Mouse (Mus musculus): ENCODE results near the gene Col28a1.

DNA sequence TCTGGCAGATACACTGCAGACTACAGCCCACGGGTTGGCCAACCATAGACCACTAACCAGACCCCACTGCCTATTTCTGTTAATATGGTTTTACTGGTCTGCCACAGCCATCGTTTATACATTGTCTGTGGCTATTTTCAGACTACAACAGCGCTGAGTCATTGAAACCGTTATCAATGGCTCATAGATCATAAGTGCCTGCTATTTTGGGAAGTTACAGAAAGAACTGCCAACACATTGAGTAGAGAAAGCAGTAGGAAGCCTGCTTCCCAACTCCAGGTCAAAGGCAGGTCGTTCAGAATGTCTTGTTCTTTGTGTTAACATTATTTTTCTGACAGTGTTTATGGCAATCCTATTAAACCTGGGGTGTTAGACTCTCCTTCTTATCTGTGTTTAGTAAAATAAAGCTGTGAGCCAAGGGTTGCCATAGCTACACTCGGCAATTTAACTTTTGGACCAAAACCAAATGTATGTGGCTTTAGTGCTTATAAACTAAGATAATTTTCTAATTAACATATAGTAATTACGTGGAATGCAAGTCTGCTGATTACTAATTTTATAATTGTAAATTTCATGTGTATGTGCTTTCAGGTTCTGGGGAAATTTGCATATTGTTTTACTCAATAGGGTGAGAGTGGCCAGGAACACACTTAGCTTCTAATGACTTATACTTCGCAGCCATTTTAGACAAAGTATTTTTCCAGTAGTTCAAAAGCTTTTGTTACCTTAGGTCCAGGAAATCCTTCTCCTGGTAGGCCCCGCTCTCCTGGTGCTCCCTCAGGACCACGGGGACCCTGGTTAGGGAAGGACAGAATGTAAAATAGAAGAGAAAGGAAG is 86.3 kb downstream of the Col28a1 start:
- no peak for TF ChIP-seq POLR2A (IDR thresholded peaks at IDR 0.05; ENCODE audit: borderline replicate concordance, insufficient read depth, low read length)
- no peak for TF ChIP-seq CTCF (IDR thresholded peaks at IDR 0.05; ENCODE audit: borderline replicate concordance, insufficient read depth, low read depth, low read length)
